Mouse (Mus musculus): ENCODE results near the gene Fgfr4. TPM values are rescaled to one million over a fixed set of nuclear protein-coding genes. Genes with fewer than 3 reads are reported as not detected.

Gene Fgfr4
- polyA plus RNA-seq, 1 experiment from 2014 or later = 11.7 TPM

- H3K36me3 ChIP-seq (ENCODE audit: control insufficient read depth, insufficient read depth, low read length) = no peaks in the 10 kb centered on the region
- no peak overlapping the region for H3K4me3 ChIP-seq (ENCODE audit: low read length)
- peaks cover 14% of the 10 kb centered on the region for H3K4me1 ChIP-seq (ENCODE audit: control insufficient read depth, insufficient read depth, low read length)
- 0 out of 2 replicates have a peak overlapping the region, but pooled peaks have one; percentile 6 for H3K27ac ChIP-seq (ENCODE audit: low read length)
- no peak overlapping the region for H3K9ac ChIP-seq (ENCODE audit: low read depth, low read length)
- no peak overlapping the region for H3K4me2 ChIP-seq (ENCODE audit: low read depth, low read length)
- no peak for ATAC-seq
- no peaks in the 10 kb centered on the region for H3K27me3 ChIP-seq (replicated peaks; ENCODE audit: control insufficient read depth, insufficient read depth, low read length)
- no peaks in the 10 kb centered on the region for H3K9me3 ChIP-seq (ENCODE audit: control insufficient read depth, low read length)
- 83% methylated on average over 5 of the region's 5 CpGs for WGBS
Observed at GRCm38 (mm10) chr13:55168255-55168654, 15.8 kb downstream of the Fgfr4 start.

DNA sequence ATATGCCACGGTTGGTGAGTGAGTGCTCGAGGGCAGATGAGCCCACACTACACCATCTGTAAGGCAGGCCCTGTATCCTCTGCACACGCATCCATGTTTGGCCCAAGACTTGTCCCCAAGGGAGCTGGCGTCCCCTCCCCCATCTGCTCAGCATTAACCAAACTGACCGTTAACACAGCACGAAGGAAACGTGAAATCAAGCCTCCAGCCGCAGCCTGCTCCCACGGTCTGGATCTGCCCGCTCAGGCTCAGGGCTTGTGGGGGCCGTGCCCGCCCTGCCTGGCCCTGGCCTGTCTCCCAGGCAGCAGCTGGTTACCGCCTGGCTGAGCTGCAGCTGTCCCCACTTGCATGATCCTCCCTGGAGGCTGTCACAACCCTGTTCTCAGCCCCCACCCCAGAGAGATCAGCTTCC, 16.5 kb downstream of the Fgfr4 start:
- 56% methylated on average over 13 of the region's 13 CpGs for WGBS
- H3K36me3 ChIP-seq (ENCODE audit: control insufficient read depth, insufficient read depth, low read length) = no peaks in the 10 kb centered on the region
- peak overlapping the region; percentile 39; the same call in 1 of the 2 replicates for H3K9ac ChIP-seq (ENCODE audit: low read depth, low read length)
- H3K4me1 ChIP-seq (ENCODE audit: control insufficient read depth, insufficient read depth, low read length) = peaks cover 14% of the 10 kb centered on the region
- no peak overlapping the region for H3K4me2 ChIP-seq (ENCODE audit: low read depth, low read length)
- 0 out of 2 replicates have a peak overlapping the region, but pooled peaks have one; percentile 14 for H3K27ac ChIP-seq (ENCODE audit: low read length)
- no peaks in the 10 kb centered on the region for H3K9me3 ChIP-seq (ENCODE audit: control insufficient read depth, low read length)
- H3K4me3 ChIP-seq (ENCODE audit: low read length) = no peak overlapping the region
- peak; percentile 63 for ATAC-seq
- no peaks in the 10 kb centered on the region for H3K27me3 ChIP-seq (replicated peaks; ENCODE audit: control insufficient read depth, insufficient read depth, low read length)

DNA sequence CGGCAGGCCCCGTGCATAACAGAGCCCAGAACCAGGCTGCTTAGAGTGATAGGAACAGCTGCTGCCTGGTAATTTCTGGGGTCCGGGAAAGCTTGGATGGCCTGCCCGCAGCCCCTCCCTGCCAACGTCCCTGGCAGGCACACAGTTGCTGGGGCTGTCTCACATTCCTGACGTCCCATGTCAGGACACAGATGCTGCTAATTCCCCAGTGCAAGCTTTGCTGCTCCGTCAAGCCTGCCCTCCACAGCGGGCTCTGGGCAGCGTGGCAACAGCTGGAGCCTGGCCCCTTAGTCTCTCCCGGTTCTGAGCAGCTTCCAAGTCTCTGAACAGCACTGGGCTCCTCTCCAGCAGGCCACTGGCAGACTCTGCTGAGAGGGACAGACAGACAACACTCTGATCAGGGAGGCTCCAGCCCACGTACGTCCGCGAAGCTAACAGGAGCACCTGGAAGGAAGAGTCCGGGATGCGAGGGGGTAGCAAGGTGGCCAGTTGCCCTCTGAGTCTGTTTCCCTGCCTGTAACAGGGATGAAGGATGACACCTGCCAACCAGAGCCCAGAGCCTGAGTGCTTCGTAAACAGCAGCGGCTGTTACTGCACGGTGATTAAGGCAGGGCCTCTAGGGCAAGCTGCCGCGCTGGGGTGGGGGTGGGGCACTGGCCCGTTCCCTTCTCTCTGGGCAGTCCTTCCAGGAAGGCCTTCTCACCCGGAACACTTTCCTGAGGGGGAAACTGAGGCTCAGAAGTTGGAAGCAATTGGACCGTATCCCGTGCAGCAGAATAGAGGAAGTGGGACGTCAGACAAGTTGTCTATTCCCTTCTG, 19.3 kb downstream of the Fgfr4 start:
- H3K27me3 ChIP-seq (replicated peaks; ENCODE audit: control insufficient read depth, insufficient read depth, low read length) = no peaks in the 10 kb centered on the region
- H3K36me3 ChIP-seq (ENCODE audit: control insufficient read depth, insufficient read depth, low read length) = no peaks in the 10 kb centered on the region
- H3K4me3 ChIP-seq (ENCODE audit: low read length) = peak overlapping the region; percentile 1; the same call in 1 of the 2 replicates
- 0 out of 2 replicates have a peak overlapping the region, but pooled peaks have one; percentile 17 for H3K9ac ChIP-seq (ENCODE audit: low read depth, low read length)
- H3K27ac ChIP-seq (ENCODE audit: low read length) = peak overlapping the region; percentile 29
- H3K4me1 ChIP-seq (ENCODE audit: control insufficient read depth, insufficient read depth, low read length) = peaks cover 14% of the 10 kb centered on the region
- H3K4me2 ChIP-seq (ENCODE audit: low read depth, low read length) = peak overlapping the region; percentile 37
- peak; percentile 74 for ATAC-seq
- 10% methylated on average over 26 of the region's 26 CpGs for WGBS
- H3K9me3 ChIP-seq (ENCODE audit: control insufficient read depth, low read length) = no peaks in the 10 kb centered on the region

DNA sequence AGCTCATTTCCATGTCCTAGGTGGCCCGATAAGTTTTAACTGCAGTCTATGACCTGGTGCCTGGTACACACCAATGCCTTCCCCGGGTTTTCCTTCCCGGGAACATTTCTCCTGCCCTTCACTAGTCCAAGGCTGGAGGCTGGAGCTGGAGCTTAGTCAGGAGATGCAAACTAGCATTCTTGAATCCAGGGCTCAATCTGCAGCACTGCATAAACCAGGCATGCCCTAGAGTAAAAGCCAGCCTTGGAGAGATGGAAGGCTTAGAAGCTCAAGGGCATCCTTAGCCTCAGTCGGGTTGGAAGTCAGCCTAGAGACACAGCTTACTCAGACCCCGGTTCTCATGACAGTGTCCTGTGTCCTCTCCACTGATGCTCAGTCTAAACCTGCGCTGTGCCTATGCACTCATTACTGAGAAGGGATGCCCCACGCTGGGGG, 19.9 kb downstream of the Fgfr4 start:
- Histone ChIP-seq H3K27me3 (replicated peaks; ENCODE audit: control insufficient read depth, insufficient read depth, low read length) (no peaks in the 10 kb centered on the region), H3K9me3 (ENCODE audit: control insufficient read depth, low read length) (no peaks in the 10 kb centered on the region), H3K27ac (ENCODE audit: low read length) (no peak overlapping the region), H3K9ac (ENCODE audit: low read depth, low read length) (no peak overlapping the region), H3K4me1 (ENCODE audit: control insufficient read depth, insufficient read depth, low read length) (peaks cover 14% of the 10 kb centered on the region), H3K36me3 (ENCODE audit: control insufficient read depth, insufficient read depth, low read length) (no peaks in the 10 kb centered on the region), H3K4me2 (ENCODE audit: low read depth, low read length) (peak overlapping the region; percentile 37), H3K4me3 (ENCODE audit: low read length) (peak overlapping the region; percentile 1; the same call in 1 of the 2 replicates)
- WGBS = 48% methylated on average over 7 of the region's 7 CpGs
- ATAC-seq = no peak

DNA sequence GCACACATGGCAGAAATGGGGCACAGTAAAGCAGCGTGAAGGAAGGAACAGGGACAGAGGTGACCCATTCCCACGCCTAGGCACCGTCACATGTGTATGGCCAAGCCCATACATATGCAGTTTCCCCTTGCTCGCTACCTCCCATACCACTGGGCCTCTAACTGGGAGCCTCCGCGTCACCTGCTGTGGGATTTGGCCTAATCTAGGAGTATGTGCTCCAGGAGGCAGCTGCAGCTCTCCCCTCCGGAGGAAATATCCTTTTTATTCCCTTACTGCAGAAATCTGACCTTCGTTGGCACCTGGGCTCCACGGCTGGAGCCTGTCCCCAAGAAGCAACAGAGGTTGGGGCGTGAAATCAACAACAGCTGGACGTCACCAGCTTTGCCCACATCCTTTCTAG, 21.9 kb downstream of the Fgfr4 start:
- no peak for ATAC-seq

DNA sequence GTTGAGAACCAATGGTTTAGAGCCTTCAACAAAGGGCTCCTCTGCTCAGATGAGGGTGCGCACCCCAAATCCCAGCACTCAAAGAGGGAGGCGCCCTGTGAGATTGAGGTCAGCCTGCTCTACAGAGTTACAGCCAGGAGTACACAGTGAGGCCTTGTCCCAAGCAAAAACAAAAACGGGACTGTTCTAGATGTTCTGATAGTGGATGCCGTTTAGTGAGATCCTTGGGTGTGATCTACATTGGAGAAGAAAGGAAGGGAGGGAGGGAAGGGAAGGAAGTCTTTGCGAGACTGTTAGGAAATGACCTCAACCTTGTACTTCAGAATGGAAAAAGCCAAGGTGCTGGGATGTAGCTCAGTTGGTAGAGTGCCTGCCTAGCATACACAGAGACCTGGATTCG, 23.8 kb downstream of the Fgfr4 start:
- ATAC-seq = no peak
- Histone ChIP-seq H3K4me1 (ENCODE audit: control insufficient read depth, insufficient read depth, low read length) (peaks cover 13% of the 10 kb centered on the region), H3K36me3 (ENCODE audit: control insufficient read depth, insufficient read depth, low read length) (no peaks in the 10 kb centered on the region), H3K9ac (ENCODE audit: low read depth, low read length) (no peak overlapping the region), H3K27me3 (replicated peaks; ENCODE audit: control insufficient read depth, insufficient read depth, low read length) (no peaks in the 10 kb centered on the region), H3K4me2 (ENCODE audit: low read depth, low read length) (no peak overlapping the region), H3K9me3 (ENCODE audit: control insufficient read depth, low read length) (no peaks in the 10 kb centered on the region; the same call in 1 of the 2 replicates), H3K27ac (ENCODE audit: low read length) (no peak overlapping the region), H3K4me3 (ENCODE audit: low read length) (no peak overlapping the region)
- WGBS = 81% methylated on average over 6 of the region's 6 CpGs

More for the DNA sequence above, 21.9 kb downstream of the Fgfr4 start:
- Histone ChIP-seq H3K9me3 (ENCODE audit: control insufficient read depth, low read length) (no peaks in the 10 kb centered on the region), H3K27me3 (replicated peaks; ENCODE audit: control insufficient read depth, insufficient read depth, low read length) (no peaks in the 10 kb centered on the region), H3K9ac (ENCODE audit: low read depth, low read length) (no peak overlapping the region), H3K4me1 (ENCODE audit: control insufficient read depth, insufficient read depth, low read length) (peaks cover 14% of the 10 kb centered on the region), H3K4me3 (ENCODE audit: low read length) (no peak overlapping the region), H3K4me2 (ENCODE audit: low read depth, low read length) (no peak overlapping the region), H3K27ac (ENCODE audit: low read length) (no peak overlapping the region), H3K36me3 (ENCODE audit: control insufficient read depth, insufficient read depth, low read length) (no peaks in the 10 kb centered on the region)
- 84% methylated on average over 11 of the region's 11 CpGs for WGBS

DNA sequence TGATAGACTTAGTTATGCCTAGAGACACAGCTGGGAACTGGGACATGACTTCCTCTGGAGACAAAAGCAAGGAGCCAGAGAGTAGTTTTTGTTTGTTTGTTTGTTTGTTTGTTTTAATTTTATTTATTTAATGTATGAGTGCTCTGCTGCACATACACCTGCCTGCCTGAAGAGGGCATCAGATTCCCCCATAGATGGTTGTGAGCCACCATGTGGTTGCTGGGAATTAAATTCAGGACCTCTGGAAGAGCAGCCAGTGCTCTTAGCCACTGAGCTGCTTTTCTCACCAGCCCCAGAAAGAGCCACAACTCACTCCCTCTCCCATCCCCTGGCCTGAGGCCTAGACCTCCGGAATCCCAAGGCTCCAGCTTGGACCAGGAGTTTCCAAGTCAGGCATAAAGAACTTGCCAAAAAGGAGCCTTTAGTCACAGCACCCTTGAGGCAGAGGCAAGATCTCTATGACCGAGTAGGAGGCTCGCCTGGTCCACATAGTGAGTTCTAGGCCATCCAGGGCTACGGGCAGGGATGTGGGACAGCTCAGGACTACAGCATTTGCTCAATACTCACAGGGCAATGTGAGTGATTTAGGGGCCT, 25.6 kb downstream of the Fgfr4 start:
- no peak overlapping the region for H3K4me3 ChIP-seq (ENCODE audit: low read length)
- H3K36me3 ChIP-seq (ENCODE audit: control insufficient read depth, insufficient read depth, low read length) = no peaks in the 10 kb centered on the region
- no peak overlapping the region for H3K4me2 ChIP-seq (ENCODE audit: low read depth, low read length)
- WGBS = 65% methylated on average over 4 of the region's 4 CpGs
- H3K27me3 ChIP-seq (replicated peaks; ENCODE audit: control insufficient read depth, insufficient read depth, low read length) = no peaks in the 10 kb centered on the region
- no peak overlapping the region for H3K9ac ChIP-seq (ENCODE audit: low read depth, low read length)
- no peak for ATAC-seq
- no peaks in the 10 kb centered on the region; the same call in 1 of the 2 replicates for H3K9me3 ChIP-seq (ENCODE audit: control insufficient read depth, low read length)
- peaks cover 3% of the 10 kb centered on the region; the same call in 1 of the 2 replicates for H3K4me1 ChIP-seq (ENCODE audit: control insufficient read depth, insufficient read depth, low read length)
- H3K27ac ChIP-seq (ENCODE audit: low read length) = no peak overlapping the region

- Histone ChIP-seq H3K27me3 (replicated peaks; ENCODE audit: control insufficient read depth, insufficient read depth, low read length) (no peaks in the 10 kb centered on the region), H3K27ac (ENCODE audit: low read length) (no peak overlapping the region), H3K9me3 (ENCODE audit: control insufficient read depth, low read length) (no peaks in the 10 kb centered on the region; the same call in 1 of the 2 replicates), H3K4me3 (ENCODE audit: low read length) (no peak overlapping the region), H3K9ac (ENCODE audit: low read depth, low read length) (no peak overlapping the region), H3K36me3 (ENCODE audit: control insufficient read depth, insufficient read depth, low read length) (no peaks in the 10 kb centered on the region), H3K4me1 (ENCODE audit: control insufficient read depth, insufficient read depth, low read length) (peaks cover 3% of the 10 kb centered on the region; the same call in 1 of the 2 replicates), H3K4me2 (ENCODE audit: low read depth, low read length) (no peak overlapping the region)
- ATAC-seq = no peak
- WGBS = 30% methylated on average over 2 of the region's 2 CpGs
Observed at GRCm38 (mm10) chr13:55178556-55178955, 26.1 kb downstream of the Fgfr4 start.

- WGBS = 95% methylated on average over 3 of the region's 3 CpGs
- Histone ChIP-seq H3K36me3 (ENCODE audit: control insufficient read depth, insufficient read depth, low read length) (no peaks in the 10 kb centered on the region), H3K4me1 (ENCODE audit: control insufficient read depth, insufficient read depth, low read length) (peaks cover 3% of the 10 kb centered on the region; the same call in 1 of the 2 replicates), H3K9me3 (ENCODE audit: control insufficient read depth, low read length) (no peaks in the 10 kb centered on the region; the same call in 1 of the 2 replicates), H3K9ac (ENCODE audit: low read depth, low read length) (no peak overlapping the region), H3K27me3 (replicated peaks; ENCODE audit: control insufficient read depth, insufficient read depth, low read length) (no peaks in the 10 kb centered on the region), H3K4me3 (ENCODE audit: low read length) (no peak overlapping the region), H3K4me2 (ENCODE audit: low read depth, low read length) (no peak overlapping the region), H3K27ac (ENCODE audit: low read length) (no peak overlapping the region)
- no peak for ATAC-seq
Observed at GRCm38 (mm10) chr13:55179591-55179990, 27.2 kb downstream of the Fgfr4 start.
